Mouse (Mus musculus) urinary bladder, postnatal 4 days (tissue): Measurements from ENCODE around the gene Gk5.

Experiments
- DNase-seq, 2 experiments: peaks; one replicate each; pipeline ENCODE4 v3.0.0; 2021 to 2022; ENCODE audit warnings: low spot score in 2 of 2

The Gk5 gene

DNA sequence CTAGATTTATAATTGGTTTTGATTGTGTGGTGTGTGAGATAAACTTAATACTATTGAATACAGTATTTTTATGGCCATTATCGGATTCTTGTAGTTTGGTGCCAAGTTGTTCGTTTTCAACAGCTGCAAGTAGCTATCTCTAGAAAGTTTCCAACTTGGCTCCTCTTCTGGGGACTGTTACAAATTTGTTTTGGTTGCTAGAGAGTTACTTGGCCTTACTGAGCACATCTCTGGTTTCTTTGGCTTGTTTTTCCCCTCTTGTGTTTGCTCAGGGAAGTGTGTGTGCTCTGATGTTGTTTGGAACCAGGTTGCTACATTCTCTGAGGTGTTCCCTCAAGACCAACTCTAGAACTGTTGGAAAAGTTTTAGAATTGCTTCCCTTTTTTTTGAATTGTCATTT, 104.1 kb downstream of the Gk5 start:
- DNase-seq = no peak

DNA sequence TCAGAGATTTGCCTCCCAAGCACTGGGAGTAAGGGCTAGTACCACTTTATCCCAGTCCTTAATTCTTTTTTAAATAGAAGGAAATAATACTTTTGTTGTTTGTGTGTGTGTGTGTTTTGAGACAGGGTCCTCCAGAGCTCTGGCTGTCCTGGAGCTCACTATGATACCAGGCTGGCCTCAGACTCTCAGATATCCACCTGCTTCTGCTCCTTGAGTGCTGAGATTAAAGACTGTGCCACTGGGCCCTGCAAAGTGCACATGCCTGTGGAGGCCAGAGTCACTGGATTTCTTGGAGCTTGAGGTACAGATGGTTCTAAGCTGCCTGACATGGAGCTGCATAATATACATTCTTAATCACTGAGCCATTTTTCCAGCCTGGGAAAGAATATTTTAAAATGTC, 109.1 kb downstream of the Gk5 start:
- no peak for DNase-seq

DNA sequence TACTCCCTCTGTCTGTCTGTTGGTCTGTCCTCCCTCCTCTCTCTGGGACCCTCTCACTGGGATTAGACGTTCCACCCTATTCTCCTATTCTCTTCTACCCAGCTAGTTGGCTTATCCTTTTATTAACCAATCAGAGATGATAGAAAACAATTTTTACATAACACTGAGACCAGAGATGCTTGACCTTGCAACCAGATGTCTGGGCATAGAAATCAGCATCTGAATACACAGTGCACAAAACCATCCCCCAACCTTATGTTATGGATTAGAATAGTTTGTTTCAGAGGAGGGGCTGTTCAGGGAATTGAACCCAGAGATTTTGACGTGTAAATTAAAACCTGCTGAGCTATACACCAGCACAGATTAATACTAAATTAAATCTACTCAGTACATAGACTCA, 111.1 kb downstream of the Gk5 start:
- DNase-seq = no peak
